31 mouse cellular contexts compared by ENCODE assay signal in the genomic region with DNA sequence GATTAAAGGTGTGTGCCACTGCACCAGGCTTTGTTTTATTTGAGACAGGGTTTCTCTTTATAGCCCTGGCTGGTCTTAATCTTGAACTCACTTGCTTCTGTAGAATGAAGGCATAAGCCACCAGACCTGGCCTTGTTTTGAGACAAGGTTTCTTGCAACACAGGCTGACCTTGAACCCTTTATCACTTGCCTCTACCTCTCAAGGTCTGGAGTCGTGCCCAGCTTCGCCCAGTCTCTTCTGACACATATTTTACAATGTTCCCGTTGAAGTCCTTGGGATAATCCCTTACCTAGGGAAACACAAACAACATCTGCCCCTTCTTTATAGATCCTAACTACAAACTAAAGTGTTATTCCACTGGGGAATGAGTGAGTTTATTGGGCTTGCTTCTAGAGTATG. TPM values are rescaled to one million over a fixed set of nuclear protein-coding genes. Genes with fewer than 3 reads are reported as not detected.
DNase-seq lines count a peak whose midpoint lies in the region; ATAC-seq and TF ChIP-seq lines count a peak whose summit lies in the region.
"Had no signal": no experiment of that assay in that cellular context is flagged by ENCODE, and none has a peak within 500 bp of the region (broad histone marks: within the 10 kb centered on the region; RNA-seq: fewer than 3 reads in every experiment).

No protein-coding gene starts in this region.

- no peaks in the 10 kb centered on the region for H3K9me3 ChIP-seq in embryonic facial prominence, embryonic 10.5 days
- no peaks in the 10 kb centered on the region for H3K9me3 ChIP-seq in heart, embryonic 10.5 days
- H3K9me3 ChIP-seq: heart, embryonic 12.5 days; hindbrain, embryonic 13.5 days; lung, embryonic 15.5 days; neural tube, embryonic 12.5 days had no signal

- no peaks in the 10 kb centered on the region for H3K36me3 ChIP-seq in testis, adult 2 months (ENCODE audit: control insufficient read depth, insufficient read depth, low read length)
- H3K36me3 ChIP-seq in embryonic facial prominence, embryonic 10.5 days (replicated peaks), result no peaks in the 10 kb centered on the region
- no peaks in the 10 kb centered on the region for H3K36me3 ChIP-seq in heart, embryonic 10.5 days
- H3K36me3 ChIP-seq: heart, embryonic 12.5 days; hindbrain, embryonic 13.5 days; lung, embryonic 15.5 days; neural tube, embryonic 12.5 days had no signal

- H3K4me1 ChIP-seq in testis, adult 2 months (ENCODE audit: control insufficient read depth, insufficient read depth, low read length), result peaks cover 7% of the 10 kb centered on the region
- peaks cover 14% of the 10 kb centered on the region for H3K4me1 ChIP-seq in embryonic facial prominence, embryonic 10.5 days
- peaks cover 15% of the 10 kb centered on the region for H3K4me1 ChIP-seq in heart, embryonic 10.5 days

- H3K27me3 ChIP-seq in testis, adult 2 months (ENCODE audit: control insufficient read depth, insufficient read depth, low read length), result no peaks in the 10 kb centered on the region
- no peaks in the 10 kb centered on the region for H3K27me3 ChIP-seq in embryonic facial prominence, embryonic 10.5 days (replicated peaks; ENCODE audit: low read depth, poor library complexity, severe bottlenecking)
- no peaks in the 10 kb centered on the region for H3K27me3 ChIP-seq in heart, embryonic 10.5 days (ENCODE audit: insufficient read depth, poor library complexity, severe bottlenecking)
- H3K27me3 ChIP-seq: heart, embryonic 12.5 days; hindbrain, embryonic 13.5 days; lung, embryonic 15.5 days; neural tube, embryonic 12.5 days; Patski had no signal

- no peak for TF ChIP-seq POLR2A in testis, adult 2 months (IDR thresholded peaks at IDR 0.05; ENCODE audit: control insufficient read depth, low read depth, low read length)

- no peak for TF ChIP-seq CTCF in testis, adult 2 months (IDR thresholded peaks at IDR 0.05; ENCODE audit: control insufficient read depth, insufficient read depth, insufficient replicate concordance, low read depth, low read length)

- ATAC-seq in granulocyte monocyte progenitor cell, adult 5-6 weeks (replicated peaks; ENCODE audit: poor library complexity, severe bottlenecking), result no peak
- ATAC-seq: forebrain, embryonic 16.5 days; intestine, embryonic 16.5 days; Patski had no signal

- WGBS in embryonic facial prominence, embryonic 10.5 days, result 82% methylated on average over 3 of the region's 3 CpGs
- WGBS in heart, embryonic 10.5 days, result 76% methylated on average over 3 of the region's 3 CpGs

- H3K4me3 ChIP-seq in testis, adult 2 months (ENCODE audit: control insufficient read depth, low read depth, low read length), result no peak overlapping the region
- no peak overlapping the region for H3K4me3 ChIP-seq in embryonic facial prominence, embryonic 10.5 days
- H3K4me3 ChIP-seq in heart, embryonic 10.5 days, result no peak overlapping the region
- H3K4me3 ChIP-seq: heart, embryonic 12.5 days; hindbrain, embryonic 13.5 days; lung, embryonic 15.5 days; myocyte; neural tube, embryonic 12.5 days had no signal

- H3K27ac ChIP-seq in testis, adult 2 months (ENCODE audit: control insufficient read depth, insufficient read depth, low read depth, low read length), result peak overlapping the region; percentile 80
- H3K27ac ChIP-seq in embryonic facial prominence, embryonic 10.5 days (replicated peaks), result no peak overlapping the region
- H3K27ac ChIP-seq in heart, embryonic 10.5 days, result no peak overlapping the region
- H3K27ac ChIP-seq: hindbrain, embryonic 13.5 days; kidney, postnatal 0 days; lung, embryonic 15.5 days; neural tube, embryonic 12.5 days had no signal

- peak; percentile 7 for DNase-seq in kidney, postnatal 10 days
- no peak for DNase-seq in kidney, postnatal 25 days
- DNase-seq in adrenal gland, adult (ENCODE audit: inconsistent age in 2 of 2, low spot score in 1 of 2), result peak; percentile 91 to 95
- DNase-seq in adrenal gland, postnatal 14 days, result peak; percentile 90
- no peak for DNase-seq in embryonic facial prominence, embryonic 10.5 days (ENCODE audit: low spot score)
- no peak for DNase-seq in heart, embryonic 10.5 days (ENCODE audit: low spot score)
- DNase-seq: cerebellum, adult 2 months; cerebellum, postnatal 14 days; gastrocnemius, postnatal 10 days; heart, postnatal 4 days; kidney, adult 8-10 months; layer of hippocampus, adult 9-11 months; liver; lung, postnatal 36 days; right cerebral cortex, postnatal 25 days; spleen, adult 18-20 months had no signal

RNA-seq across cellular contexts. Expression of gene Calr4, which starts 12.3 kb away (rescaled TPM):
- 1.5 TPM in 2 replicates for total RNA-seq in adrenal gland, postnatal 14 days (2021)
- polyA plus RNA-seq in testis, adult 2 months (2012; rRNA removed), result 1.8 and 2.4 TPM in 2 replicates
- not detected in 2 replicates for total RNA-seq in granulocyte monocyte progenitor cell, adult 5-6 weeks (2014; fragmentation: Nextera tagmentation)
- not detected in 2 replicates for total RNA-seq in granulocyte monocyte progenitor cell, adult 5-6 weeks (2017)
- 0.10 and 0.19 TPM in 2 replicates for polyA plus RNA-seq in embryonic facial prominence, embryonic 10.5 days (2016; fragmentation: Nextera tagmentation; extraction: Ambion mirVana)
- 0.11 and 0.15 TPM in 2 replicates for polyA plus RNA-seq in heart, embryonic 10.5 days (2016; fragmentation: Nextera tagmentation; extraction: Ambion mirVana)
- total RNA-seq: gastrocnemius, postnatal 10 days; heart, postnatal 4 days; MEL had no signal
- polyA plus RNA-seq: heart, postnatal 0 days; limb, embryonic 11.5 days; liver, embryonic 16.5 days; lung, embryonic 15.5 days; Patski had no signal

RNA-seq across cellular contexts. Expression of gene Osbpl9, which starts 19.9 kb away (rescaled TPM):
- total RNA-seq in adrenal gland, postnatal 14 days (2021), result 128 and 156 TPM in 2 replicates
- polyA plus RNA-seq in testis, adult 2 months (2012; rRNA removed), result 90.5 and 100 TPM in 2 replicates
- 44.6 and 46.0 TPM in 2 replicates for total RNA-seq in granulocyte monocyte progenitor cell, adult 5-6 weeks (2014; fragmentation: Nextera tagmentation)
- total RNA-seq in granulocyte monocyte progenitor cell, adult 5-6 weeks (2017), result 62.0 and 64.7 TPM in 2 replicates
- 60.0 and 61.4 TPM in 2 replicates for polyA plus RNA-seq in embryonic facial prominence, embryonic 10.5 days (2016; fragmentation: Nextera tagmentation; extraction: Ambion mirVana)
- 41.1 and 43.5 TPM in 2 replicates for polyA plus RNA-seq in heart, embryonic 10.5 days (2016; fragmentation: Nextera tagmentation; extraction: Ambion mirVana)

RNA-seq across cellular contexts. Expression of gene Eps15, which starts 58.1 kb away (rescaled TPM):
- 58.2 and 64.4 TPM in 2 replicates for total RNA-seq in adrenal gland, postnatal 14 days (2021)
- 36.4 and 39.4 TPM in 2 replicates for polyA plus RNA-seq in testis, adult 2 months (2012; rRNA removed)
- 48.3 and 49.2 TPM in 2 replicates for total RNA-seq in granulocyte monocyte progenitor cell, adult 5-6 weeks (2014; fragmentation: Nextera tagmentation)
- 28.3 and 35.2 TPM in 2 replicates for total RNA-seq in granulocyte monocyte progenitor cell, adult 5-6 weeks (2017)
- 40.4 and 41.8 TPM in 2 replicates for polyA plus RNA-seq in embryonic facial prominence, embryonic 10.5 days (2016; fragmentation: Nextera tagmentation; extraction: Ambion mirVana)
- polyA plus RNA-seq in heart, embryonic 10.5 days (2016; fragmentation: Nextera tagmentation; extraction: Ambion mirVana), result 32.6 and 37.3 TPM in 2 replicates

Comparison
In these comparisons a context has a peak if more than half of its experiments do, and no peak if none do; other contexts are left out.
1. DNase-seq: peak in kidney, postnatal 10 days (single experiment), adrenal gland, adult (2 of 2) and adrenal gland, postnatal 14 days (single experiment); none in kidney, postnatal 25 days (0 of 2), embryonic facial prominence, embryonic 10.5 days (single experiment) and heart, embryonic 10.5 days (single experiment).